Mouse (Mus musculus) CH12.LX (cell line): ENCODE data around the gene L3mbtl2.

Source experiments
- BHLHE40 ChIP-seq: IDR thresholded peaks from 2 replicates; pipeline ENCODE4 v1.6.1; 2011; ENCODE audit warnings: mild to moderate bottlenecking, low read depth, low read length, improper control_type of control experiment
- CHD2 ChIP-seq: IDR thresholded peaks from 2 replicates; pipeline ENCODE4 v1.6.1; 2011; ENCODE audit warnings: low read length, improper control_type of control experiment
- CTCF ChIP-seq, 2 experiments: IDR thresholded peaks in 1 of 2; conservative IDR thresholded peaks in 1 of 2; 2 replicates each; pipeline ENCODE4 v1.5.1; 2011 to 2012; ENCODE audit warnings: low read depth in 2 of 2, low read length in 2 of 2, improper control_type of control experiment in 1 of 2, inconsistent platforms in 1 of 2, mild to moderate bottlenecking in 1 of 2, moderate library complexity in 1 of 2
- E2F4 ChIP-seq: IDR thresholded peaks from 2 replicates; pipeline ENCODE4 v1.6.1; 2011; ENCODE audit warnings: low read depth, low read length, improper control_type of control experiment; ENCODE audit not compliant: insufficient replicate concordance
- ELF1 ChIP-seq: IDR thresholded peaks from 2 replicates; pipeline ENCODE4 v1.6.1; 2014; ENCODE audit warnings: low read depth, mild to moderate bottlenecking, inconsistent platforms, low read length, improper control_type of control experiment
- EP300 ChIP-seq: IDR thresholded peaks from 2 replicates; pipeline ENCODE4 v1.6.1; 2011; ENCODE audit warnings: low read length, improper control_type of control experiment
- MAFK ChIP-seq: IDR thresholded peaks from 2 replicates; pipeline ENCODE4 v1.6.1; 2011; ENCODE audit warnings: low read length, improper control_type of control experiment; ENCODE audit not compliant: insufficient replicate concordance
- MAZ ChIP-seq: IDR thresholded peaks from 2 replicates; pipeline ENCODE4 v1.6.1; 2012; ENCODE audit warnings: low read depth, mild to moderate bottlenecking, inconsistent platforms, low read length, improper control_type of control experiment, moderate library complexity
- PAX5 ChIP-seq: IDR thresholded peaks from 2 replicates; pipeline ENCODE4 v1.6.1; 2012; ENCODE audit warnings: low read length, inconsistent platforms, mixed read lengths
- POLR2A ChIP-seq: IDR thresholded peaks from 2 replicates; pipeline ENCODE4 v1.6.1; 2011; ENCODE audit warnings: low read depth, mild to moderate bottlenecking, improper control_type of control experiment, low read length
- RAD21 ChIP-seq: IDR thresholded peaks from 2 replicates; pipeline ENCODE4 v1.6.1; 2011; ENCODE audit warnings: low read depth, mild to moderate bottlenecking, low read length, improper control_type of control experiment, moderate library complexity
- USF1 ChIP-seq: IDR thresholded peaks from 2 replicates; pipeline ENCODE4 v1.6.1; 2014; ENCODE audit warnings: low read depth, mild to moderate bottlenecking, inconsistent platforms, low read length, improper control_type of control experiment
- ZC3H11A ChIP-seq: IDR thresholded peaks from 2 replicates; pipeline ENCODE4 v1.6.1; 2012; ENCODE audit warnings: low read depth, mild to moderate bottlenecking, inconsistent platforms, low read length, improper control_type of control experiment

GRCm38 (mm10) chr15:81649516-81650455, 13.9 kb upstream of the L3mbtl2 start:
- no peak for TF ChIP-seq CTCF (conservative IDR thresholded peaks at IDR 0.05 in 1 of 2, IDR thresholded peaks at IDR 0.05 in 1 of 2; ENCODE audit: low read depth in 2 of 2, low read length in 2 of 2)
- no peak for TF ChIP-seq MAZ
- TF ChIP-seq CHD2, result no peak
- TF ChIP-seq MAFK, result no peak
- no peak for TF ChIP-seq ELF1
- TF ChIP-seq ZC3H11A, result no peak
- no peak for TF ChIP-seq POLR2A
- TF ChIP-seq USF1, result no peak
- TF ChIP-seq RAD21, result no peak
- no peak for TF ChIP-seq PAX5
- no peak for TF ChIP-seq BHLHE40
- TF ChIP-seq EP300, result no peak
- TF ChIP-seq E2F4, result no peak
